Mouse (Mus musculus) macrophage (primary cell): ENCODE measurements around the gene Mllt11. TPM values are rescaled to one million over a fixed set of nuclear protein-coding genes. Genes with fewer than 3 reads are reported as not detected.
A peak's percentile ranks its signal among the peaks of the same experiment; 100 is the strongest.

Source experiments
- H3K27ac ChIP-seq: fragments of 350-480 bp; formaldehyde crosslinking; 2 replicates; pipeline ENCODE4 v1.9.0; 2021
- H3K36me3 ChIP-seq: fragments of 350-480 bp; formaldehyde crosslinking; 2 replicates; pipeline ENCODE4 v1.9.0; 2021; ENCODE audit errors: inconsistent target
- H3K4me3 ChIP-seq: fragments of 350-480 bp; formaldehyde crosslinking; 2 replicates; pipeline ENCODE4 v1.9.0; 2021; ENCODE audit errors: inconsistent target
- H3K79me2 ChIP-seq: fragments of 350-480 bp; formaldehyde crosslinking; 2 replicates; pipeline ENCODE4 v1.9.0; 2021; ENCODE audit errors: inconsistent target
- WGBS: methylation state at CpG from one replicate; pipeline ENCODE4 v1.1.7; 2026; ENCODE audit warnings: inconsistent platforms; ENCODE audit not compliant: missing documents; 5-methylcytosine and 5-hydroxymethylcytosine counted together
- polyA plus RNA-seq: library from polyadenylated mRNA; stranded (reverse); fragments of 250-400 nt; gene quantifications from 3 replicates; pipeline ENCODE4 v1.2.4, GENCODE M21; 2018; ENCODE audit warnings: inconsistent platforms

The Mllt11 gene
- polyA plus RNA-seq, 1 experiment from 2014 or later: 17.4 TPM

- Histone ChIP-seq H3K4me3 (no peak overlapping the region), H3K36me3 (peaks cover 42% of the 10 kb centered on the region), H3K79me2 (no peaks in the 10 kb centered on the region), H3K27ac (peak overlapping the region; percentile 46)
- 32% methylated on average over 11 of the region's 11 CpGs for WGBS
These were observed 31.2 kb upstream of the Mllt11 start for GRCm38 (mm10) chr3:95263089-95263739.

GRCm38 (mm10) chr3:95261975-95262374 lies 30.0 kb upstream of the Mllt11 start:
- 91% methylated on average over 4 of the region's 4 CpGs for WGBS
- Histone ChIP-seq H3K36me3 (peaks cover 41% of the 10 kb centered on the region), H3K4me3 (no peak overlapping the region), H3K27ac (no peak overlapping the region), H3K79me2 (no peaks in the 10 kb centered on the region)

GRCm38 (mm10) chr3:95256931-95257330 lies 25.0 kb upstream of the Mllt11 start:
- H3K27ac ChIP-seq: no peak overlapping the region
- no peaks in the 10 kb centered on the region for H3K79me2 ChIP-seq
- H3K4me3 ChIP-seq: no peak overlapping the region
- peaks cover 65% of the 10 kb centered on the region for H3K36me3 ChIP-seq
- 92% methylated on average over 5 of the region's 5 CpGs for WGBS

- Histone ChIP-seq H3K36me3 (peaks cover 26% of the 10 kb centered on the region; the same call in 1 of the 2 replicates), H3K79me2 (no peaks in the 10 kb centered on the region), H3K4me3 (no peak within 1 kb of the TSS), H3K27ac (no peak within 1 kb of the TSS)
- WGBS: 63% methylated on average over 7 of the region's 7 CpGs
These were observed 18.9 kb upstream of the Mllt11 start, which contains the start of gene Bnipl for GRCm38 (mm10) chr3:95250783-95251424. Gene Bnipl, minus strand, starts transcription at chr3:95251193.

DNA sequence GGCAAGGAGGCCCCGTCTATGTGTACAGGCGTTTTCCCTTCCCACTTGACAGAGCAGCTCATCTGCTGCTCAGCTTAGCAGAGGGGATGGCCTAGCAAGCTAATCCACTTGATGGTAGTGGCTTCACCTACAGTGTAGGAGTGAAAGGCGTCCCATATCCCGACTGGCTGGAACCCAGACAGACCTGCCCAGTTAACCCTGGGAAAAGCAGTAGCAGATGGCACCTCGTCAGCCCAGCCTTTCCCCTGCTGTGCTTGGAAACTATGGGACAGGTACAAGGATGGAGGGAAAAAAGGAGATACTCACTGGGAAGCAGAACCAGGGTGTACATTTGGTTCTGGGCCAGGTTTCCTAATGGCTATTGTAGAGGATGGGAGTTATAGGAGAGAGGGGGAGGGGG lies 18.4 kb upstream of the Mllt11 start:
- Histone ChIP-seq H3K27ac (no peak overlapping the region), H3K36me3 (peaks cover 22% of the 10 kb centered on the region; the same call in 1 of the 2 replicates), H3K4me3 (no peak overlapping the region), H3K79me2 (no peaks in the 10 kb centered on the region)
- WGBS: 95% methylated on average over 5 of the region's 5 CpGs

DNA sequence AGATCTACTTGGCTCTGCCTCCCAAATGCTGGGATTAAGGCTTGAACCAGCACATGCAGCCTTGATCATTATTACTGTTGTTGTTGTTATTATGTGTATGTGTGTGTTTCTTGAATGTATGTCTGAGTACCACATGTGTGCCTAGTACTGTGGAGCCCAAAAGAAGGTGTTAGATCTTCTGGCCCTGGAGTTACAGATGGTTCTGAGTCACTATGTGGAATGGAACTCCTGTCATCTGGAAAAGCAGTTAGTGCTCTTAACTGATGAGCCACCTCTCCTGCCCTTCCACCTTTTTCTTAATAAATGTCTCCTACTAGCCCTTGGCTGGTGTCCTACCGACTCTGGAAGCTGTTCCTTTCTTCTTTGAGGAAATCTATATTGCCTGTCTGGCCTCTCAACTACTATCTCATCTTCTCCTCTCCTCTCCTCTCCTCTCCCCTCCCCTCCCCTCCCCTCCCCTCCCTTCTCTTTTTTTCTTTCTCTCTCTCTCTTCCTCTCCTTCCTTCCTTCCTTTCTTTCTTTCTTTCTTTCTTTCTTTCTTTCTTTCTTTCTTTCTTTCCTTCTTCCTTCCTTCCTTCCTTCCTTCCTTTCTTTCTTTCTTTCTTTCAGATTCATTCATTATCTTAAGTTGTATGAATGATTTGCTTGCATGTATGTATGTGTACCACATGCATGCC lies 15.8 kb upstream of the Mllt11 start:
- peaks cover under 1% of the 10 kb centered on the region; the same call in 1 of the 2 replicates for H3K36me3 ChIP-seq
- H3K27ac ChIP-seq: no peak overlapping the region
- no peaks in the 10 kb centered on the region for H3K79me2 ChIP-seq
- no peak overlapping the region for H3K4me3 ChIP-seq
- WGBS: 78% methylated on average over 1 of the region's 1 CpGs

DNA sequence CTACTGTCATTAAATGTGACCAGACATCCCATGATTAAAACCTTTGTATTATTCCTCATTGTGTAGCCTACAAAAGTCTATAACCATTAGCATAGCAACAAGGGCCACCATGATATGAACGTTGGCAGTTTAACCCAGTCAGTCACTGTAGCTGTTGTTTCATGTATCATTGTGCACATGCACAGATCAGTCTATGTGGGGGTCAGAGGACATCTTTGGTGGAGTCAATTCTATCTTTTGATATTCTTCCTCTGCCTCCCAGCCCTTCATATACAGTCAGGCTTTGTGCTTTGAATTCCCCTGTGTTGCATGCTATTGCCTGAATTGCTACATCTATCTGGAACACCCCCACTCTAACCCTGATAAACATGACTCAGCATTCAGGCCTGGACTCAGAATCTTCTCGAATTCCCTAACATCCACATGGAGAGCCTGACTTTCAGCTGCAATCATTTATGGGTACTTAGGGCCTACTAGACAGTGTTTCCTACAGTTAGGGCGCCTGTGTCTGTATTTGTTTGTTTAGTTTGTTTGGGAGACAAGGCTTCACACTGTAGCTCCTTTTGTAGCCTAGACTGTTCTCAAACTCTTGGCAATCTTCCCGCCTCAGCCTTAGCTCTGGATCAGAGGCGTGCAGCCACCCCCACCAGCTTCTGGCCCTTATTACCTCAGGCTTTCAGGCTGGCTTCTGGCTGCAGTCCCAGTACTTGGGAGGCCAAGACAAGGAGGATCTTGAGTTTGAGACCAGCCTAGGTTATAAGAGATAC lies 14.7 kb upstream of the Mllt11 start:
- H3K79me2 ChIP-seq: no peaks in the 10 kb centered on the region
- WGBS: 93% methylated on average over 5 of the region's 5 CpGs
- no peak overlapping the region for H3K27ac ChIP-seq
- no peak overlapping the region for H3K4me3 ChIP-seq
- H3K36me3 ChIP-seq: no peaks in the 10 kb centered on the region

DNA sequence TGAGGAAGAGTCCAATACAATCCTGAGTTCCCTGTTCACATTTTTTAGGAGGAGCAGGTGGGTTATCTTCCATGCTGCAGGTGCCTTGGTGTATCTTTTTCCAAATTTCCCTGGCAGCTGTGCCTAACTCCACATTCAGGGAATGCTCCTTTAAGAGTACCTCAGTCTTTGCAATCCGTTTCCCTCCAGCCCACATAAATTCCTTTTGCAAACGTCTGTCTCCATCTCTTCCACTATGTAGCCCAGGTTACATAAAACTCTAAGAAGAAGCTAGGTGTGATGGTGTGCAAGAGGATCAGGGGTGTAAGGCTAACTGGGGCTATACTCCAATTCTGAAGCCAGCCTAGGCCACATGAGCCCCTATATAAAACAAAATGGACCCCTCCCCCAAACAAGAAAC lies 11.1 kb upstream of the Mllt11 start:
- no peaks in the 10 kb centered on the region for H3K36me3 ChIP-seq

DNA sequence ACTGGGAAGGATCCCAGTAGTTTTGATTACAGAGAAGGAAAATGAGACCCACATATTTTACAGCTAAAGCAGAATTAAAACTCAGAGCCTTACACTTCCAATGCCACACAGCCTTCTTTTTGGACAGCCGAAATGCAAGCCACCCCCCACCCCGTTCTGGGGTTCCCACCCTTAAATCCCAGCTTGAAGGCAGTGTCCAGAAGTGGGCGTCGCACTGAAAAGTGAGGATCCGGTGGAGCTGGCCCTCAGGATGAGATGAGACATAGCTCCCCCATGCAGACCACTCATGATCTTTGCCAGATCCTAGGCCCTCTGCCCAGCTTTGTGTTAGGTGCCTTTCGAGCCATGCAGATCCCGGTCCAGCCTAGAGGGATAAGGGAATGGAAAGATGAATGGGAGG lies 9.5 kb upstream of the Mllt11 start, which contains the start of gene Gm128:
Gene Gm128, minus strand, starts transcription at position 101 of the 400 bp plus-strand sequence.
- WGBS: 86% methylated on average over 7 of the region's 7 CpGs
- H3K4me3 ChIP-seq: no peak within 1 kb of the TSS
- H3K79me2 ChIP-seq: no peaks in the 10 kb centered on the region
- no peak within 1 kb of the TSS for H3K27ac ChIP-seq
- peaks cover 4% of the 10 kb centered on the region; the same call in 1 of the 2 replicates for H3K36me3 ChIP-seq

More for the DNA sequence above, 11.1 kb upstream of the Mllt11 start:
- Histone ChIP-seq H3K79me2 (no peaks in the 10 kb centered on the region), H3K4me3 (no peak overlapping the region), H3K27ac (no peak overlapping the region)
- WGBS: 86% methylated on average over 2 of the region's 2 CpGs

DNA sequence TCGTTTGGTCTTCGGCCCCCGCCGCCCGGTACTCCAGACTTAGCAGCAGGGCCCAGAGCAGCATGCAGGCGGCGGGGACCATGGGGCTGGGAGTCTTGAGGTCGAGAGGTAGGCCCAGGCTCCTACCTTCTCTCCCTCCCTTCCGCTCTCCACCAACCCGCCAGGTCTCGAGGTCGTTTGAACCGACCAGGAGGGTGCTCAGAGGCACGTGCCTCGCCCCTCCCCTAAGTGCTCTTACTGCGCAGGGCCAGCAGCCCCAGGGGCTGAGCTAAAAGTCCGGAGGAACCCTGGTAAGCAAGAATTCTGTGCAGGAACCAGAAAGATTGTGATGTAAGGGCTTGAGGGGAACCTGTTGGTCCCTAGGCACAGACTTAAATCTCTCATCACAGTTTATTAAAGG lies 8.9 kb upstream of the Mllt11 start:
- H3K79me2 ChIP-seq: peaks cover 2% of the 10 kb centered on the region; the same call in 1 of the 2 replicates
- H3K4me3 ChIP-seq: no peak overlapping the region
- peaks cover 10% of the 10 kb centered on the region for H3K36me3 ChIP-seq
- no peak overlapping the region for H3K27ac ChIP-seq
- WGBS: 78% methylated on average over 17 of the region's 17 CpGs

GRCm38 (mm10) chr3:95239971-95240370 lies 8.0 kb upstream of the Mllt11 start:
- H3K79me2 ChIP-seq: peaks cover 11% of the 10 kb centered on the region; the same call in 1 of the 2 replicates
- peaks cover 19% of the 10 kb centered on the region for H3K36me3 ChIP-seq
- WGBS: 93% methylated on average over 11 of the region's 12 CpGs
- H3K27ac ChIP-seq: no peak overlapping the region
- H3K4me3 ChIP-seq: no peak overlapping the region

GRCm38 (mm10) chr3:95239022-95239421 lies 7.1 kb upstream of the Mllt11 start:
- Histone ChIP-seq H3K79me2 (peaks cover 21% of the 10 kb centered on the region; the same call in 1 of the 2 replicates), H3K27ac (no peak overlapping the region), H3K36me3 (peaks cover 28% of the 10 kb centered on the region), H3K4me3 (no peak overlapping the region)
- 81% methylated on average over 4 of the region's 6 CpGs for WGBS

- Histone ChIP-seq H3K79me2 (peaks cover 35% of the 10 kb centered on the region), H3K36me3 (peaks cover 42% of the 10 kb centered on the region), H3K4me3 (no peak overlapping the region), H3K27ac (no peak overlapping the region)
- 68% methylated on average over 8 of the region's 8 CpGs for WGBS
These were observed 5.6 kb upstream of the Mllt11 start for GRCm38 (mm10) chr3:95237541-95238099.
